Mouse (Mus musculus) mouse embryonic stem cell (cell line): ENCODE measurements around the gene 2700081O15Rik.

ENCODE experiments used
- in situ Hi-C, 2 experiments: fragments of 300-500 bp; cut with MboI; formaldehyde crosslinking; loops; 1 replicate in 1 of 2; 3 replicates in 1 of 2; pipeline ENCODE4 v1.14.3; 2019 to 2020; ENCODE audit warnings: low sequenced_read_pairs in 2 of 2, low pct_unique_long_range_greater_than_20kb in 1 of 2, mixed read lengths in 1 of 2; ENCODE audit not compliant: unreplicated experiment in 1 of 2

The 2700081O15Rik gene

GRCm38 (mm10) chr19:7445105-7445504 is 27.7 kb downstream of the 2700081O15Rik start:
- in situ Hi-C loops, result no loop called here

DNA sequence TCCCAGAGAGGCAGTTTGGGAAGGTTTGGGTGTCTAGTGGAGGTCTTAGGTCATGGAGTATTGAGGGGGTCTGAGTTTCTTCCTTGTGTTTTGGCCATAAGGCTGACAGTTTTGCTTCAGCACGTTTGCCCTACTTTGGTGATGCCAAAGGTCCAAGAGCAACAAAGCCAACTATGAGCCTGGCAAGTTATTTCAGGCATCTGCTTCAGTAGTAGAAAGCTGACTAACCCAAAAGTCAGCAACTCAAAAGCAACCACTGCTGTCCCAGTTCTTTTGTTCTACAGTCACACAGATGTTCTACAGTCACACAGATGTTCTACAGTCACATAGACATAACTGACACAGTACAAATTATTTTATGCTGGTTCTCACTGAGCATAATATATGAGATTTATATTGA is 28.2 kb downstream of the 2700081O15Rik start:
- in situ Hi-C loops, result no loop called here

GRCm38 (mm10) chr19:7456803-7457202 is 39.4 kb downstream of the 2700081O15Rik start:
- in situ Hi-C loops, result no loop called here

DNA sequence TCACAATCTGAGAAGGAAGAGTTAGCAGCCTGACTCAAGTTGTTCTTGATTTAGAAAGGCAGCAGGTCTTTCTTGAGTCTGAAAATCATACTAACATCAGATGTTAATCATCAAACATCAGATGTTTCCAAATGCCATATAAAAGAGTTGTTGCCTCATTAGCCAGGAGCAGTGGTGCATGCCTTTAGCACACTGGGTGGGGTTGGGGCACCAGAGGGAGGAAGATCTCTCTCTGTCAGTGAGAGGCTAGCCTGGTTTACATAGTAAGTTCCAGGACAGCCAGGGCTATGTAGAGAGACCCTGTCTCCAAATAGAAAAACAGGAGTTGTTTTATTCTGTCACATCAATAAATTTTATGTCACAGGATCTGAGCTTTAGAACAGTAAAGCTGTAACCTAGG is 41.5 kb downstream of the 2700081O15Rik start:
- in situ Hi-C loops, result no loop called here

DNA sequence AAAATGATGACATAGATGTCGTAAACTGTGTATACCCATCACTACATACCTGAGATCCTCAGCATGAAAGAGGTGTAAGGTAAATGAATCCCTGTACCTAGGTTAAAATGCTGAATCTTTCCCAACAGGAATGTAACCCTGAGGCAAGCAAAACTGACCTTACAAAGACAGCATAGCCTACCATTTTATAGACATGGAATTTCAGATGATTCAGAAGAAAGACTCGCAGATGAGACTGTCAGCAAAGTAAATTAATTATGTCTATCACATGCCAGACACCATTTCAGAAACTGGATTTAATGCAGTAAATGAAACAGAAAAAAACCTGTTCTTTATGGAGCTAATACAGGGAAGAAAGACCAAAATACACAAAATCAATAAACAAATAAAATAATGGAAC is 41.9 kb downstream of the 2700081O15Rik start:
- in situ Hi-C loops, result no loop called here

DNA sequence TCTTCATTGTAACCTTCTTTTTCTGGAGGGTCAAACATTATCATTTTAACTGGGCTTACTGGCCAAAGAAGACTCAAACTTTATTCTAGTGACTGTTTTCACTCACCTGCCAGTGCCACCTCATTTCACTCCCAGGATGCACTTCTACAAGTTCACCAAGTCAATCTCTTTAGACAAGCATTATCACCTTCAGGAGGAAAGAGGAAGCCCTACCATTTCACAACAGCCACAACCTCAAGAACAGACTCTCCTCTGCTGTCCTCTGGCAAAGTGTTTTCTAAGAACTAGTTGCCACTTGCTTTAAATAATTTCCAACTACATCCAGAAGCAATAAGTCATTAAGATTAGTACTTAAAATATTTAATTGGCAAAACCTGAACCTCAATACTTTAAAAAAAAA is 50.5 kb downstream of the 2700081O15Rik start:
- in situ Hi-C loops, result no loop called here

- in situ Hi-C loops, result no loop called here
These were observed 53.2 kb downstream of the 2700081O15Rik start for GRCm38 (mm10) chr19:7470643-7471042.
